Mouse (Mus musculus) heart, adult 11 months (tissue): ENCODE results near the gene P2rx6.

ENCODE experiments used
- DNase-seq: peaks from one replicate; pipeline ENCODE4 v3.0.0; 2022

P2rx6 gene

GRCm38 (mm10) chr16:17561751-17562208 lies at the start of gene P2rx6:
TSS of gene P2rx6 (plus strand) at chr16:17561885.
- DNase-seq: peak; percentile 97

- DNase-seq: no peak
Observed at GRCm38 (mm10) chr16:17518910-17519309, 42.8 kb upstream of the P2rx6 start.

- peak; percentile 84 for DNase-seq
Observed at GRCm38 (mm10) chr16:17524156-17524555, 37.5 kb upstream of the P2rx6 start.

DNA sequence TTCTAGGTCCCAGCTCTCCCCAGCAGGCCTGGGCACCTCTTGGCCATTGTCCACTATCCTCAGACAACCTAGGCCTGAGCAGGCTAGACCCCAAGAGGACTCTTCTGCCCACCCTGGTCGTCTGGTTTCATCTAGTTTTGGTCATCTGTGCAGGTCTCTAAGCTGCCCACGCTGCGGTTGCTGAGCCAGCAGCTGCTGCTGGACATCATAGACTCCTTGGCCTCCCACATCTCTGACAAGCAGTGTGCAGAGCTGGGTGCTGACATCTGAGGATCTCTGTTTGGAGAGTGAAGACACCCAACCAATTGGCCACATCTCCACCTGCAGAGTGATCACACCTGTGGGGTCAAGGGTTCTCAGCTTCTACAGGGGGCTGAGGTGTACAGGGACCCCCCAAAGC lies 36.2 kb upstream of the P2rx6 start:
- DNase-seq: peak; percentile 88

- DNase-seq: no peak
Observed at GRCm38 (mm10) chr16:17526223-17526622, 35.5 kb upstream of the P2rx6 start.

DNA sequence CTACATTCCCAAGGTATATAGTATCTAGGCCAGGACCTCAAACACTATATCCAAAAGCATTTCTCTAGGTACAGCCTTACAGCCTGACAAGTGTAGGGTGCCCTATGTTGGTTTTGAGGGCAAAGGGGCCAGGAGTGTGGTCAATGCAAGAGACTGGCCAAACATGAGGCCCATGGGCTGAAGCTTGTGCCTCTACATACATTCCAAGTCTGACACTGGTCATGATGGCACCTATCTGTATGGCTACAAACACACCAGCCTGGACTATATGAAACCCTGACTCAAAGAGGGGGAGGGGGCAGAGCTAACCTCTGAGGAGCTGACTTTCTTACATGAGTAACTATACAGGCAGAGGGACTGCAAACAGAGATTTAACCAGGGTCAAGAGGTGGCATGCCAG lies 34.1 kb upstream of the P2rx6 start:
- peak; percentile 81 for DNase-seq

DNA sequence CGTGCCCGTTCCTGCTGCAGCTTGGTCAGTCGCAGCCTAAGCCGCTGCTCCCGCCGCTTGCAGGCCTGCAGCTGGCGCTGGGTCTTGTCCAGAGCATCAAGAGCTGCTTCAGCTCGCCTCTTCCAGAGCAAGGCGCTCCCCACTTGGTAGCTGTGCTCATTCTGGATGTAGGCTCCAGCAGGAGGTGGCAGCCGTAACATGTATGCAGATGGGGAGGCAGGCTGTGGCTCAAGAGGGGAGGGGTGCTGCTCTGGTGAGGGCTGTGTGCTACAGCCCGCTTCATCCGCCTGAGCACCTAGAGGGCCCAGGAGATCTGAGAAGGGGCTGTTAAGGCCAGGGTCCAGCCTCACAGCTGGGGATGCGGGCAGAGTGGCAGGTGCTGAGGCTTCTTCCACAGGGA lies 33.4 kb upstream of the P2rx6 start:
- peak; percentile 90 for DNase-seq

- DNase-seq: peak; percentile 94
Observed at GRCm38 (mm10) chr16:17529981-17530586, 31.6 kb upstream of the P2rx6 start.

DNA sequence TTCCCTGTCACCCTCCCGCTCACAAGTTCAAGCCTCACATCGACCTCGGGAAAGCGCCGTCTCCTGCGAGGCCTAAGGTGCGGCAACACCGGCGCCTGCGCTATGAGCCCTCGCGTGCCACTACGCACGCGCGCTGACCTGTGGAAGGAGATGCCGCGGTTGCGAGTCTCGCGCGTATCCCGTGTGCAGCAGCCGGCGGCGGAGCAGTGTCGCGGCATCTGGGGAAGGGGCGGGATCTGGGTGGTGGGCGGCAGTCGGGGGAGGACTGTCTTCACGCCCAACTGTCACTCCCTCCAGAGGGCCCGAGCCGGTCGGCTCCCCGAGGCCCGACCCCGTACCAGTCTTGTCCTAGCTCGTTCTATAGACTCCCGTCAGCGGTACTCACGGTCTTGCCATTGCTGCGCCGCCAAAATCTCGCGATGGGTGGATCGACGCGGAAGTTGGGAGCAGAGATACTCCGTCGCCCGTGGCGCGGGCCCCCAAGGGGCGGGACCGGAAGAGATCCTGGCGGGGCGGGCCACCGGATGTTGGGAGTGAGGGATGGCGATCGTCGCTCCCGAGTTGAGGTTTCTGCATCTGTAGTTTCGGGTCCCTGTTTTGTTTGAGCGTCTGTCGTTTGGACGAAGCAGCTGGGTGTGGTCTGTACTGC lies 30.9 kb upstream of the P2rx6 start, which contains the start of gene Thap7:
Gene Thap7, minus strand, starts transcription at position 497 of the 649 bp plus-strand sequence.
- peak; percentile 100 for DNase-seq

GRCm38 (mm10) chr16:17532271-17532670 lies 29.4 kb upstream of the P2rx6 start:
- peak; percentile 83 for DNase-seq

GRCm38 (mm10) chr16:17532676-17533329 lies 28.9 kb upstream of the P2rx6 start:
- peak; percentile 86 for DNase-seq

DNA sequence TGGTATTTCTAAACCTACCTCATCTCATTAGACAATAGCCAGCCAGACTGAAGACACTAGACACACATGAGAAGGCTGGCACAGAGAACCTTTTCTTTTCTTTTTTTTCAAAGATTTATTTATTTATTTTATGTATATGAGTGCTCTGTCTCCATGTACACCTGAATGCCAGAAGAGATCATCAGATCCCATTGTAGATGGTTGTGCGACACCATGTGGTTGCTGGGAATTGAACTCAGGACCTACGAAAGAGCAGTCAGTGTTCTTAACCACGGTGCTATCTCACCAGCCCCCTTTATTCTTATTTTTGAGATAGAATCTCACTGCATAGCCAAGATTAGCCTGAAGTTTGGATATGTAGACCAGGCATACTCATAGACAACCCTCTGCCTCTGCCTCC lies 25.1 kb upstream of the P2rx6 start:
- no peak for DNase-seq

GRCm38 (mm10) chr16:17542632-17543031 lies 19.1 kb upstream of the P2rx6 start:
- DNase-seq: no peak

DNA sequence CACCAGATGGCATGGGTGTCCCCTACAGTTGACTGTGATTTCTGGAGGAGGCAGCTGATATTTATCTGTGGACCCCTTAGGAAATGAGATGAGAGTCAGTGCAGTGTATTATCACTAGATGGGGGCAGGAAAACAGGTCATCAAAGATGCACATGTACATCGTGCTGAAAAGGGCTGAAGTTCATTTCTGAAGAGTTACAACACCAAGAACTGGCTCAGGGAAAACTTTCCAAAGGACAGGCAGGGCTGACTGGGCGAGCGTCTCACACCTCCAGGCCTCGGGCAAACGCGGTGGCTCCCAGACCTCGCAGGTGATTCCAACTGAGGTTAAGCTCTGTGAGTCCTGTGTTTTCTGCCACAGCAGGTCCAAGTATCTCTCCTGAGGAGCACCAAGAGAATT lies 8.8 kb upstream of the P2rx6 start:
- no peak for DNase-seq

DNA sequence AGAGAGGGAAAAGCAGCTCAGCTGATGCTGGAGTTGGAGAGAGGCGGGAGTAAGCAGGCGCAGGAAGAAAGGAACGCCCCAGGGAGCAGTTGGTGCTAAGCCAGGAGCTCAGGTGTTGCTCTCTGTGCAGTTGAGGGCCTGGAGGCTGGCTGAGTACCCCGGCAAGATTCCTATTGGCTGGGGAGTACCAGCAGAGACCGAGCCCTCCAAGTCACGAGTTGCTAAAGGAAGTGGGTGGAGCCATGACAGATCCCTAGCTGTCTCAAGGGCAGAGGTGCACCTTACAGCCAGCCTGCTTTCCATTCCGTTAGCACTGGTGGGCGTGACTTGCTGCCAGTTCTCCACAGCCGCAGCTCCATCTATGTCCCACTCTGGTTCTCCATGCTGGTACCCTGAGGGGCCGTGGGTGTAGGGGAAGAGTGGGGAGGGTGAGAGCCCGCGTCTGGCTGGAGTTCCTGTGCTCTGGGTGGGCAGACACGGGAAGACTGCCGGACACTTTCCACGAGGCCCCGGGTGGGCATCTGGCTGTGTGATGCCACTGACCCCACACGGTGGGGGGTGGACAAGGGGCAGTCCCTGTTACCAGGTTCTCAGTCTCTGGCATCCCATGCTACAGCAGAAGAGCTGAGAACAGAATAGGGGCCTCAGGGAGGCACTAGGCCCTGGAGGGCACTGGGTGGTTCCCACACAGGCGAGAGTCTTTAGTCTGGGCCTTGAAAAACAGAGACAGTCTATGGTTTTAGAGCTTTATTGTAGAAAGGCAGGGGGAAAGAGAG lies 7.6 kb upstream of the P2rx6 start:
- DNase-seq: peak; percentile 97

GRCm38 (mm10) chr16:17554702-17555101 lies 7.0 kb upstream of the P2rx6 start:
- DNase-seq: peak; percentile 88

- DNase-seq: no peak
Observed at GRCm38 (mm10) chr16:17556180-17556579, 5.5 kb upstream of the P2rx6 start.

DNA sequence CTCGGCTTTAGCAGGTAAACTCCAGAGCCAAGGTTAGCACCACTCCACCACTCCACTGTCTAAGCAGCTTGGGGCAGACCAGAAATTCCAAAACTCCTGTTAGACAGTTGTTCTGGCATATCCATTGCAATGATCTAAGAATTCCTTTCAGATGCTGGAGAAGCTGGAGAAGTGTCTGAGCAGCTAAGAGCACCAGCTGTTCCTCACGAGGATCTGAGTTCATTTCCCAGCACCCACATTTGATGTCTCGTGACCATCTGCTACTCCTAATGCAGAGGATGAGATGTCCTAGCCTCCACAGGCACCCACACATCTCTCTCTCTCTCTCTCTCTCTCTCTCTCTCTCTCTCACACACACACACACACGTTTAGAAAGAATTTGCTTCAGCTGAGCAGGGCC lies 4.8 kb upstream of the P2rx6 start:
- no peak for DNase-seq

DNA sequence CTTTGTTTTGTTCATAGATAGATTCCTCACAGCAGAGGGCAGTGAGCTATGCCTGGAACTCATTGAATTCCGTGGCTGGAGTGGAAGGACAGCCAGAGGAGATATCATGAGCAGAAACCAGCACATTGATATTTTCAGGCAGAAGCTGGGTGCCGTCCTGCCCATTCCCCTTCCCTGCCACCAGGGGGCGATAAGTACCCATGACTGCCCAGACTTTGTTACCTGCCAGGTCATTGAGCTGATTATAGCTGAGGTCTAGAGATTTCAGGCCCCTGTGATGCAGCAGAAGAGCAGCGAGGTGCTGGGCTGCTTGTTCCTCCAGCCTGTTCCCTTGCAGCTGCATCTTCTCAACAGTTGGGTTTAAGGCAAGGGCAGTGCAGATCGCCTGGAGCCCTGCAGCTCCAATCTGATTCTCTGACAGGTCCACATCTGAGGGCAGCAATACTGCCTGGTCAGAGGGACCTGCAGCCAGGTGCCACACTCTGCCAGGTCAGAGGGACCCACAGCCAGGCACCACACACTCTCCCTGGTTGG lies 3.7 kb upstream of the P2rx6 start:
- peak; percentile 92 for DNase-seq

GRCm38 (mm10) chr16:17558811-17559210 lies 2.9 kb upstream of the P2rx6 start:
- DNase-seq: no peak

DNA sequence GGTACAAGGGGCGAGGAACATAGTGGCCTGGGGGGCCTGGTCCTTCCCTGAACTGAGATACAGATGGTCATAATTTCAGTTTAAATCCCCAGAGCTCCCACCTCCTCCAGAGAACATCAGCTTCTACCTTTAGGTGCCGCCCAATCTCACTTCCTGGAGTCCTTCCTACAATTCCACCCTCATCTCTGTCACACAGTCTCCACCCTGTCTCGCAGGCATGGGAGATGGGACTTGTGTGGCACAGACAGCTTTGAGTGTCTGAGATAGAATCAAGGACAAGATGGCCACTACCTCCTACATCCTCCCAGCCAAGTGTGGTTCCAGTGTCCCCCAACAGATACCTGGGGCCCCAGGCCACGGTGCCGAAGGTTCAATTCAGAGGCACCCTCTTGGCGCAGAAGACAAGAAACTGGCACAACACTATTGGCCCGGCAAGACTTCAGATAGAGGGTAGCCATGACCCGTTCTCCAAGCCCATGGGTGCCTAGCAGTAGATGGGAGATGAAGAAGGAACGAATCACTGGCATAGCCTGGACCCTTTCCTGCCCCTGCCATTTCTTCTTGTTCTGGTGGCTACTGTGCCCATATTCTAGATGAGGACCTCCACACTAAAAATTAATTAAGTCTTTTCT lies 2.2 kb upstream of the P2rx6 start:
- DNase-seq: peak; percentile 80

DNA sequence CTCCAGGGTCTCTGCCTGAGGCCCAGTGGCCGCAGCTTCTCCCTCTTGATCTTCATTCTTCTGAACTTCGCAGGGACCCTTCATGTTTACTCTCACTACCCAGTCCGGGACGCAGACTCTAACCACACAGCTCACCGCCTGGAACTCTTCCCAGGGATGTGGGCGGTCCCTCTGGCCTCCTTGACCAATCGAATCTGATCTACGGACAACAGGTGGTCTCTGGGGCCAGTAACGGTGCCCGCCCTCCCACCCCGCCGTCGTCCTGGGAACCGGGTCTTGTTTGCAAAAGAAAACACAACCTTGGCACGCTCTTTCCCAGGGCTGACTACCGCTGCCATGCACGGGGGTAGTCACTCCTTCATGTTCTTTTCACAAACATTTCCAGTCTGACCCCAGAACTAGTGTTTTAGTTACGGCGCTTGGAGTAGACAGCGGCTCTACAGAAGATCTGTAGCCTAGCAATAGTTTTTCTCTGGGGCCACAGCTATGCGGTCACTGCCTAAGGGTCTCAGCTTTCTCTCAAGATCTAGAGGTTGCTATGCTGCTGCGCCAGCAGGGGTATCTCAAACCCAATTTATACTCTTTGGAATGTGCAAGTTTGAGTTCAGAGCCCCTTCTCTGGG lies 446 bp upstream of the P2rx6 start, which contains the start of gene Lrrc74b:
Gene Lrrc74b, minus strand, starts transcription at position 120 of the 623 bp plus-strand sequence.
- DNase-seq: peak; percentile 98
